Mouse (Mus musculus) testis, adult 2 months (tissue): ENCODE measurements at regions not wholly inside any gene's neighbourhood (a gene's known extent, or its start where the extent isn't known, plus 50 kb on each side); places are given as distances from the start of the nearest gene placed in this dataset.

Experiments used
- CTCF ChIP-seq: fragments of 200-500 bp; IDR thresholded peaks from 2 replicates; pipeline ENCODE4 v1.5.1; 2012; ENCODE audit warnings: low read depth, mild to moderate bottlenecking, inconsistent platforms, low read length, moderate library complexity; ENCODE audit not compliant: control insufficient read depth, insufficient read depth, insufficient replicate concordance
- POLR2A ChIP-seq: fragments of 200-500 bp; IDR thresholded peaks from 2 replicates; pipeline ENCODE4 v1.6.1; 2012; ENCODE audit warnings: low read depth, mild to moderate bottlenecking, inconsistent platforms, low read length, moderate library complexity; ENCODE audit not compliant: control insufficient read depth

DNA sequence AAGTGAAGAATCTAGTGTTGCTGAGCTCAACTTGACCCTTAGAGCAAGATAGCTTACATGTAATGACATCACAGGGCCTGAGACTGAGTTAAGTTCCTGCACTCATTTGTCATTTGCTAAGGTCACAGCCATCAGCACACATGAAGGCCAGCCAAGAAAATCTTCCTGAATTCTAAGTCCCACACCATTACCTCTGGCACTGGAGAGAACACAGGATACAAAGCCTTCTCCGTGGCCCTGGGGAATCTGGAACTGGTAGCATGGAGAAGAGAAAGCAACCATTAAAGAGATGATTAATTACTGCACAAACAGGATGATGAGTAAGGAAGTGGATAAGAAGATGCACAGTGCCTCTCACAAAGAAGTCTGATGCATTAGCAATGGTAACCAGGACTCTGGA lies 232.0 kb downstream of the Wdr72 start:
- TF ChIP-seq CTCF = no peak
- no peak for TF ChIP-seq POLR2A
